Mouse (Mus musculus) gastrocnemius, adult 2 months (tissue): ENCODE data around the gene Tmem230. TPM values are rescaled to one million over a fixed set of nuclear protein-coding genes. Genes with fewer than 3 reads are reported as not detected.

ENCODE experiments used
- DNase-seq: peaks from one replicate; pipeline ENCODE4 v3.0.0; 2022
- H3K27ac ChIP-seq: fragments of 200-600 bp; 2 replicates; pipeline ENCODE4 v1.8.1; 2022; ENCODE audit warnings: mild to moderate bottlenecking
- H3K4me3 ChIP-seq: fragments of 200-600 bp; 2 replicates; pipeline ENCODE4 v1.8.1; 2022; ENCODE audit warnings: mild to moderate bottlenecking, moderate library complexity
- CTCF ChIP-seq: fragments of 200-600 bp; IDR thresholded peaks from 2 replicates; pipeline ENCODE4 v1.8.1; 2022; ENCODE audit warnings: antibody characterized with exemption, mild to moderate bottlenecking, moderate library complexity
- intact Hi-C: fragments of 180-260 bp; cut with DNase I; formaldehyde crosslinking; loops from one replicate; pipeline ENCODE4 v1.15.1; 2025
- total RNA-seq, 2 experiments: library from RNA; stranded (reverse); gene quantifications; 2 replicates each; pipeline ENCODE4 v1.2.3; 2021

The Tmem230 gene
- total RNA-seq, 2 experiments from 2014 or later, result 23.2 to 28.1 TPM

DNA sequence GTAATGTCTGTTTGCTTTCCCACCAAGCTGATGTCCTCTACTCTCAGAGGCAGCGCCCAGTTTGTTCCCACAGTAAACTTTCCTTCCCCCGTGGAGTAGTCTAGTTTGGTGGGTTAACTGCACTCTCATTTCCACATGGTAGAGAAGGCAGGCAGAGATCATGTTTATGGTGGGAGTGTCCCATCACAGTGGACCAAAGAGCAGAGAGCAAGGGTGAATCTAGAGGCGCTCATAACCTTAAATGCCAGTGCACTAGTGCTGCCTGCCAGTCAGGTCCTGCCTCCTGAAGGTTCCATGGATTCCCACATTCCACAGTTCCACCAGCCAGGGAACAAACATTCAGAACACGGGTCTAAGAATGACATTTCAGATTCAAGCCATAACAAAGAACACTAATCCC is 42.1 kb downstream of the Tmem230 start:
- H3K4me3 ChIP-seq, result no peak overlapping the region
- DNase-seq, result no peak
- no peak for TF ChIP-seq CTCF

DNA sequence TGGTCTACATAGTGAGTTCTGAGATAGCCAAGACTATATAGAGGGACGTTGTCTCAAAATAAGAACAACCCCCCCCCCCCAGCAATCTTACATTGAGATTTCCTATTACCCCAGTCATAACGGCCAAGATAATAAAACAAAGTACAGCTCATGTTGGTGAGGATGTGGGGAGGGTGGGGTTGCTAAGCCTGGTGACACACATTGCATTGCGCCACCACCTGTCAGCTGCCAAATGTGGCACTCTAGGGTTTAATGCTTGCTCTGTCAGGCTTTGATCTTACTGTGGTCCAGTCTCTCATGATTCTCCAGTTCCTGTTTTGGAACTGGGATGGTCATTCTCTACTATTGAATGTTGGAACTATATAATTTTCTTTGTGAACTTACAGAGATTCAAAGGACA is 43.8 kb downstream of the Tmem230 start:
- TF ChIP-seq CTCF, result no peak
- intact Hi-C loops, result no loop called here
- Histone ChIP-seq H3K27ac (no peak overlapping the region), H3K4me3 (no peak overlapping the region)
- peak; percentile 39 for DNase-seq

More for the DNA sequence above, 42.1 kb downstream of the Tmem230 start:
- no peak overlapping the region for H3K27ac ChIP-seq
- intact Hi-C loops, result no loop called here

DNA sequence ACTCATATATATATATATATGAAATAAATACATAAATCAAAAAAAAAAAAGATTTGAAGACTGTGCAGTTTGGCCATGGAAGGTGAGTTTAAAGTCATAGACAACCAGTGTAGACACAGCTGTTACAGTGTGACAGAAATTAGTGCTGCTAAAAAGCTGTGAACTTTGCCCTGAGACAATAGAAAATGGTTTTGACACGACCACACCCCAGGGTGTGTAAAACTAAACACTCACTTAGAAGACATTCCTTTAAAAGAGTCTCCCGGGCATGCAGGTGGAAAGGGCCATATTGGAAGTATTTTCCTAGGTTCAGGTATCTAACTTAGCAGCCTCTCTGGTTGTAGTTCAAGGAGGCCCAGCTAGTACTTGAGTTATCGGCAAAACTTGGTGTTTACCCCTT is 44.4 kb downstream of the Tmem230 start:
- DNase-seq, result no peak
- no peak overlapping the region for H3K4me3 ChIP-seq
- intact Hi-C loops, result no loop called here
- TF ChIP-seq CTCF, result no peak
- H3K27ac ChIP-seq, result no peak overlapping the region

DNA sequence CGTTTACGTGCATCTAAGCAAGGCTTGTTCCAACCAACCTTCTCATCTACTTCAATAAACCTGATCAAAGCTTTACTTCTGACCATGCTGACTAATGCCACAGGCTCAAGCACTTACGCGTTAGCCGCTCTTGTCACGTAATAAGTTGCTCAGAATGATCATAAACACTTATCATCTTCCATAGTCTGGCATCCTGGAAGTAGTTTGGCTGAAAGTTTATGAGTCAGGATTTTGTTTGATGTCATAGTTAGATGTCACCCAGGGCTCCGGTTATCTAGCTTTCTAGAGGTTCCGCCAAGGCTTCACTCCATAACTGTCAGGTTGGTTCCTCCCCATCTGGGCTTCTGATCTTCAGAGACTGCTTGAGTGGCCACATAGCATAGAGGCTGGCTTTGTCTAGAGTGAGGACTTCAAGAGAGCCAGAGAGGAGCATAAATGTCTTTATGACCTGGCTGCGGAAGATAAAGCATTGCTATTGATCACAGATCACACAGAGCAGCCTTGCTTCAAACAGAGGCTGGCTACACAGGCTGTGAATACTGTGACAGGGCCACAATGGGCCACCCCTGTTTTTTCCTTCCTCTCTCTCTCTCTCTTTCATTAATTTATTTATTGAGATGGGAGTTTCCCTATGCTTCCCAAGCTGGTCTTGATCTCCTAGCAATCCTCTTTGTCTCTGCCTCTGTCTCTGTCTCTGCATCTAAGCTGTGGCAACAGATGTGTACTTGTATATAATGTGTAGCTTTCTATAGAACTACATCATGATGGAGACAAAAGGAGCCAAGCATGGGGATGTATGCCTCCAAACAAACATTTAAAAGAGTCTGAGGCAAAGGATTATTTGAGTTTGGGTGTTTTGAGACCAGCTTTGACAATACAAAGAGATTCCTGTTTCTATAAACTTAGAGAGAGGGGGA is 49.3 kb downstream of the Tmem230 start:
- intact Hi-C loops, result no loop called here
- Histone ChIP-seq H3K27ac (no peak overlapping the region), H3K4me3 (no peak overlapping the region)
- DNase-seq, result no peak
- TF ChIP-seq CTCF, result no peak

DNA sequence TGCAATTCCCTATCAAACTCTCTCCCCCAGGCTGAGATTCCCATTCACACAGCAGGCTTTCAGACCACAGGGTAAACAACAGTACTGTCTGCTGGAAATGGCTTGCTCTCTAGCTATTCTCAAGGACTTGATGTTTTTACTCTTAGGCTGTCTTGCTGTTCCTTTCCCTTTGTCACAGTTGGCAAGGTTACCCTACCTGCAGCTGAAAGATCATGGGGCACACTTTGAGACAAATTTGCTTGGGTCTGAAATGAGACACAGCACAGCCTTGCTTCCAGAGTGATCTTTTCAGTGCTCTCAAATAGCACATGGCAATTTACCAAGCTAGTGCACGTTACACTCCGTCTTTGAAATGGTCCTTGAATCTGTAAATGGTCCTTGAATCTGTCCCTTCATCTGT is 52.0 kb downstream of the Tmem230 start:
- H3K4me3 ChIP-seq, result no peak overlapping the region
- H3K27ac ChIP-seq, result peak overlapping the region; percentile 71
- no peak for TF ChIP-seq CTCF
- intact Hi-C loops, result no loop called here
- DNase-seq, result no peak

DNA sequence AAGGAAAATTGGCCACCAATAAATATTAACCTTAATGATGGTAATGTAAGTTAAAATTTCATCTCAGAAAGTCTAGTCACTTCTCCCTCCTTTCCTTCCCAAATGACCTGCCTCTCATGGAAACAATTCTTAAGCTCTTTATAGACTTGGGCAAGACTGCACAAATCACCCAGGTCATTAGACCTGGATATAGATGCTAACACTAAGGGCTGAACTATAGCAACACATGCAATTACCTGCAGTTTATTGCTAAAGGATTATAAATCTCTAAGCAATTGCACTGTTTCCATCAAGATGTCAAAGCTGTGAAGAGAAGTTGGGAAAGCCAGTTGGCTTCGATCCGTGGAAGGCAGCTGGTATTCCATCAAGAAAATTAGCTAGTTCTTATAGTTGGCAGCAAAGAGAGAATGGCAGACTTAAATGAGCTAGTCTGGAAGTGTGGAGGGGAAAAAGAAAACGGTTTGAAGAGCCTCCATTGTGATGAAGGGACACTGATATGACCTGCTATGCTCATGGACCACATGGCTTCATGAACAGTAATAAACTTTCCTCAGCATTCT is 56.9 kb downstream of the Tmem230 start:
- no peak for TF ChIP-seq CTCF
- H3K27ac ChIP-seq, result no peak overlapping the region
- no peak for DNase-seq
- intact Hi-C loops, result no loop called here
- no peak overlapping the region for H3K4me3 ChIP-seq

Other genes starting within 250 kb of the Tmem230 start
- 1 to 10 TPM; 3.5 to 6.8 TPM for gene Rassf2, start 217.5 kb downstream of the Tmem230 start, total RNA-seq
- 10 to 100 TPM in 1 of 2 experiments, 1 to 10 TPM in 1; 7.7 to 10.8 TPM for gene Slc23a2, start 102.7 kb downstream of the Tmem230 start, total RNA-seq
- 10 to 100 TPM; 19.0 to 22.9 TPM for gene Pcna, start 5.5 kb upstream of the Tmem230 start, total RNA-seq
- gene Cds2, start 15.3 kb upstream of the Tmem230 start, total RNA-seq, result 10 to 100 TPM; 13.0 to 17.7 TPM
- gene Prokr2, start 137.6 kb upstream of the Tmem230 start, total RNA-seq, result not detected